ENCODE assay signal across 8 mouse cellular contexts in genomic region chr12:4080311-4080710, GRCm38 (mm10). TPM values are rescaled to one million over a fixed set of nuclear protein-coding genes. Genes with fewer than 3 reads are reported as not detected.
DNase-seq lines count a peak whose midpoint lies in the region; ATAC-seq and TF ChIP-seq lines count a peak whose summit lies in the region.

No protein-coding gene starts in this region.

- no peak for ATAC-seq in kidney, embryonic 15.5 days (replicated peaks; ENCODE audit: low FRiP score)
- ATAC-seq in limb, embryonic 14.5 days (ENCODE audit: low FRiP score, low read depth), result no peak

- H3K4me2 ChIP-seq in kidney, embryonic 15.5 days, result no peak overlapping the region
- no peak overlapping the region for H3K4me2 ChIP-seq in limb, embryonic 14.5 days (replicated peaks; ENCODE audit: low read depth, low read length, severe bottlenecking)

- no peak overlapping the region for H3K9ac ChIP-seq in kidney, embryonic 15.5 days
- H3K9ac ChIP-seq in limb, embryonic 14.5 days (ENCODE audit: low read depth, low read length, severe bottlenecking), result no peak overlapping the region

- H3K4me1 ChIP-seq in kidney, adult 2 months (ENCODE audit: control insufficient read depth, insufficient read depth, low read length), result no peaks in the 10 kb centered on the region
- peaks cover 12% of the 10 kb centered on the region for H3K4me1 ChIP-seq in kidney, embryonic 15.5 days
- H3K4me1 ChIP-seq in limb, embryonic 14.5 days (ENCODE audit: control insufficient read depth, insufficient read depth, low read length), result no peaks in the 10 kb centered on the region

- H3K27me3 ChIP-seq in kidney, adult 2 months (replicated peaks; ENCODE audit: control insufficient read depth, insufficient read depth, low read length), result no peaks in the 10 kb centered on the region
- peaks cover 8% of the 10 kb centered on the region for H3K27me3 ChIP-seq in kidney, embryonic 15.5 days
- no peaks in the 10 kb centered on the region for H3K27me3 ChIP-seq in limb, embryonic 14.5 days (ENCODE audit: control insufficient read depth, insufficient read depth, low read length)

- no peak overlapping the region for H3K27ac ChIP-seq in kidney, adult 2 months (ENCODE audit: insufficient read depth, low read depth, low read length)
- no peak overlapping the region for H3K27ac ChIP-seq in kidney, embryonic 15.5 days
- no peak overlapping the region for H3K27ac ChIP-seq in limb, embryonic 14.5 days (replicated peaks; ENCODE audit: low read depth, low read length)

- no peaks in the 10 kb centered on the region for H3K9me3 ChIP-seq in kidney, embryonic 15.5 days (replicated peaks)
- H3K9me3 ChIP-seq in limb, embryonic 14.5 days (ENCODE audit: control insufficient read depth, low read length), result no peaks in the 10 kb centered on the region

- TF ChIP-seq POLR2A in kidney, adult 2 months (IDR thresholded peaks at IDR 0.05; ENCODE audit: low read depth, low read length), result no peak
- TF ChIP-seq POLR2A in limb, embryonic 14.5 days (IDR thresholded peaks at IDR 0.05; ENCODE audit: borderline replicate concordance, extremely low read depth, insufficient read depth, insufficient read length), result no peak

- WGBS in kidney, adult 2 months, result 0% methylated on average over 2 of the region's 2 CpGs
- 0% methylated on average over 2 of the region's 2 CpGs for WGBS in kidney, embryonic 15.5 days
- 0% methylated on average over 2 of the region's 2 CpGs for WGBS in limb, embryonic 14.5 days

- TF ChIP-seq CTCF in kidney, adult 2 months (conservative IDR thresholded peaks at IDR 0.05; ENCODE audit: insufficient read depth, insufficient read length, low read depth, low read length), result peak; percentile 42

- H3K36me3 ChIP-seq in kidney, adult 2 months (ENCODE audit: control insufficient read depth, insufficient read depth, low read length), result no peaks in the 10 kb centered on the region
- H3K36me3 ChIP-seq in kidney, embryonic 15.5 days, result no peaks in the 10 kb centered on the region
- H3K36me3 ChIP-seq in limb, embryonic 14.5 days (ENCODE audit: control insufficient read depth, insufficient read depth, low read length), result no peaks in the 10 kb centered on the region

- H3K4me3 ChIP-seq in kidney, adult 2 months (ENCODE audit: insufficient read depth, low read depth, low read length), result no peak overlapping the region
- H3K4me3 ChIP-seq in kidney, embryonic 15.5 days (replicated peaks), result no peak overlapping the region
- H3K4me3 ChIP-seq in limb, embryonic 14.5 days (replicated peaks; ENCODE audit: low read length), result no peak overlapping the region

- peak; percentile 75 for DNase-seq in kidney, adult 2 months
- DNase-seq in adrenal gland, postnatal 10 days, result peak; percentile 91
- DNase-seq in embryo, embryonic 9.5 days (ENCODE audit: extremely low spot score), result peak; percentile 80
- DNase-seq in kidney, adult 8-10 months, result peak; percentile 43 to 76
- peak; percentile 80 for DNase-seq in limb, embryonic 14.5 days (ENCODE audit: low spot score)
- DNase-seq in retina, postnatal 1 day, result peak; percentile 78
- peak; percentile 88 for DNase-seq in thymus, postnatal 4 days

RNA-seq across cellular contexts. Expression of gene Dnajc27, which starts 2.1 kb away (rescaled TPM):
- 3.8 and 4.3 TPM in 2 replicates for polyA plus RNA-seq in kidney, adult 2 months (2012; rRNA removed)
- 6.3 and 7.1 TPM in 2 replicates for polyA plus RNA-seq in kidney, embryonic 15.5 days (2015; fragmentation: Nextera tagmentation; extraction: Ambion mirVana)
- total RNA-seq in adrenal gland, postnatal 10 days (2021), result 1 to 10 TPM; 4.7 to 6.9 TPM
- polyA plus RNA-seq in limb, embryonic 14.5 days (2012; rRNA removed), result 12.4 and 13.7 TPM in 2 replicates
- 7.6 and 8.0 TPM in 2 replicates for polyA plus RNA-seq in limb, embryonic 14.5 days (2014; fragmentation: Nextera tagmentation; extraction: Ambion mirVana)

RNA-seq across cellular contexts. Expression of gene Efr3b, which starts 41.6 kb away (rescaled TPM):
- 1.6 and 2.1 TPM in 2 replicates for polyA plus RNA-seq in kidney, adult 2 months (2012; rRNA removed)
- polyA plus RNA-seq in kidney, embryonic 15.5 days (2015; fragmentation: Nextera tagmentation; extraction: Ambion mirVana), result 3.4 TPM in 2 replicates
- 1 to 10 TPM; 3.9 to 6.7 TPM for total RNA-seq in adrenal gland, postnatal 10 days (2021)
- 6.2 and 6.8 TPM in 2 replicates for polyA plus RNA-seq in limb, embryonic 14.5 days (2012; rRNA removed)
- polyA plus RNA-seq in limb, embryonic 14.5 days (2014; fragmentation: Nextera tagmentation; extraction: Ambion mirVana), result 3.5 TPM in 2 replicates

RNA-seq across cellular contexts. Expression of gene Adcy3, which starts 52.6 kb away (rescaled TPM):
- 4.6 and 5.9 TPM in 2 replicates for polyA plus RNA-seq in kidney, adult 2 months (2012; rRNA removed)
- polyA plus RNA-seq in kidney, embryonic 15.5 days (2015; fragmentation: Nextera tagmentation; extraction: Ambion mirVana), result 9.4 and 11.0 TPM in 2 replicates
- 10 to 100 TPM; 28.1 to 37.2 TPM for total RNA-seq in adrenal gland, postnatal 10 days (2021)
- polyA plus RNA-seq in limb, embryonic 14.5 days (2012; rRNA removed), result 15.5 and 19.9 TPM in 2 replicates
- 11.5 and 13.5 TPM in 2 replicates for polyA plus RNA-seq in limb, embryonic 14.5 days (2014; fragmentation: Nextera tagmentation; extraction: Ambion mirVana)
